Comparison of ENCODE assay signal across 19 mouse cellular contexts in the genomic region with DNA sequence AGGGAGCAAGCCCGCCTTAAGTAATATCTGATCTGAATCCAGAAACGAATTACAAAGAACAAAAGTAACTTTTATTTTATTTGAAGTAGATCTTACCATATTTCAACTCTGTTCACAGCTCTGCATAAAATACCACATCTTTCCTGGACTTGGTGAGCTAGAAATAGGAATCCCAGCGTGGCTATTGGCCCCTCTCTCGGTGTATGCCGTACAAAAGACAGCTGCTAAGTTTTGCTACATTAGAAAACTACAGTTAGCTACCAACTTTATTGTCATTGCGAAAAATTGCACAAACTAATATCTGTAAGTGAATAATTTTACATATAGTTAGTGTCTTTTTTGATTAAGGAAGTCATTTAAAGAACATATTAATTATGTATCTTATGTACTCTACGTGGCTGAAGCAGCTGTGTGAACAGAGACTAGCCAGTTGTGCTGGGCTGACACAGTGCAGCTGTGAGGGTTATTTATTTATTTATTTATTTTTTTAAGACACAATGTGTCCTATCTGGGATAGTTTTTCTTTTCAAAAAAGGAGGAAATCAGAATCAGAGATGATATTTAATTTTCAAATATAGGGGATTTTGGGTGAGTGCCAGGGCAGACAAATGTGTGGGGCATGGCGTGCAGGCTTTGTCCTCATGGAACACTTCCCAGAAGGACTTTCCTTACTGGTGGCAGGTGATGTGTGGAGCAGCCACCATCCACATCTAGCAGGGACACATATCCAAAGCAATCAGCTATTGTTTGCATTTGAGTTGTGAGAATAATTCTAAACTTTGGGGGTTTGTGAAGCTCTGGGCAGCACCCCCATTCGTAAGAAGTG.
DNase-seq lines count a peak whose midpoint lies in the region; ATAC-seq and TF ChIP-seq lines count a peak whose summit lies in the region.
"Had no signal": no experiment of that assay in that cellular context is flagged by ENCODE, and none has a peak within 500 bp of the region (broad histone marks: within the 10 kb centered on the region; RNA-seq: fewer than 3 reads in every experiment).

No protein-coding gene starts in this region.

- WGBS in heart, embryonic 12.5 days, result 79% methylated on average over 9 of the region's 9 CpGs
- 54% methylated on average over 9 of the region's 9 CpGs for WGBS in lung, embryonic 14.5 days
- WGBS in neural tube, embryonic 13.5 days, result 74% methylated on average over 9 of the region's 9 CpGs
- 86% methylated on average over 9 of the region's 9 CpGs for WGBS in hindbrain, embryonic 14.5 days

- no peaks in the 10 kb centered on the region for H3K9me3 ChIP-seq in heart, embryonic 12.5 days (replicated peaks)
- H3K9me3 ChIP-seq in lung, embryonic 14.5 days (ENCODE audit: low read depth, low read length), result no peaks in the 10 kb centered on the region
- no peaks in the 10 kb centered on the region for H3K9me3 ChIP-seq in neural tube, embryonic 13.5 days
- H3K9me3 ChIP-seq in hindbrain, embryonic 14.5 days (ENCODE audit: control insufficient read depth, low read length), result no peaks in the 10 kb centered on the region
- H3K9me3 ChIP-seq: embryonic facial prominence, embryonic 15.5 days; forebrain, embryonic 10.5 days; hindbrain, embryonic 10.5 days had no signal

- H3K4me3 ChIP-seq in heart, embryonic 12.5 days, result no peak overlapping the region
- H3K4me3 ChIP-seq in lung, embryonic 14.5 days (ENCODE audit: low read depth, low read length), result no peak overlapping the region
- H3K4me3 ChIP-seq in neural tube, embryonic 13.5 days, result no peak overlapping the region
- H3K4me3 ChIP-seq in hindbrain, embryonic 14.5 days (replicated peaks; ENCODE audit: low read length), result no peak overlapping the region
- H3K4me3 ChIP-seq: embryonic facial prominence, embryonic 15.5 days; erythroblast, embryonic 14.5 days; forebrain, embryonic 10.5 days; heart, adult 2 months; hindbrain, embryonic 10.5 days had no signal

- no peaks in the 10 kb centered on the region for H3K36me3 ChIP-seq in heart, embryonic 12.5 days
- no peaks in the 10 kb centered on the region for H3K36me3 ChIP-seq in lung, embryonic 14.5 days (ENCODE audit: insufficient read depth)
- H3K36me3 ChIP-seq in neural tube, embryonic 13.5 days, result no peaks in the 10 kb centered on the region
- no peaks in the 10 kb centered on the region for H3K36me3 ChIP-seq in hindbrain, embryonic 14.5 days (replicated peaks; ENCODE audit: control insufficient read depth, insufficient read depth)
- H3K36me3 ChIP-seq: embryonic facial prominence, embryonic 15.5 days; forebrain, embryonic 10.5 days; hindbrain, embryonic 10.5 days had no signal

- peaks cover 5% of the 10 kb centered on the region for H3K4me1 ChIP-seq in heart, embryonic 12.5 days (replicated peaks)
- H3K4me1 ChIP-seq in lung, embryonic 14.5 days (ENCODE audit: insufficient read depth), result no peaks in the 10 kb centered on the region
- H3K4me1 ChIP-seq in neural tube, embryonic 13.5 days (replicated peaks), result peaks cover 19% of the 10 kb centered on the region
- peaks cover 12% of the 10 kb centered on the region; the same call in 1 of the 2 replicates for H3K4me1 ChIP-seq in hindbrain, embryonic 14.5 days (replicated peaks; ENCODE audit: control insufficient read depth, insufficient read depth, low read length)

- no peak overlapping the region for H3K9ac ChIP-seq in heart, embryonic 12.5 days
- H3K9ac ChIP-seq in lung, embryonic 14.5 days, result no peak overlapping the region
- no peak overlapping the region for H3K9ac ChIP-seq in neural tube, embryonic 13.5 days
- H3K9ac ChIP-seq in hindbrain, embryonic 14.5 days, result no peak overlapping the region
- H3K9ac ChIP-seq: embryonic facial prominence, embryonic 15.5 days had no signal

- H3K27ac ChIP-seq in heart, embryonic 12.5 days (ENCODE audit: poor library complexity, severe bottlenecking), result no peak overlapping the region
- H3K27ac ChIP-seq in lung, embryonic 14.5 days (ENCODE audit: low read depth), result no peak overlapping the region
- H3K27ac ChIP-seq in neural tube, embryonic 13.5 days (replicated peaks), result 0 out of 2 replicates have a peak overlapping the region, but pooled peaks have one; percentile 72
- no peak overlapping the region for H3K27ac ChIP-seq in hindbrain, embryonic 14.5 days
- H3K27ac ChIP-seq: embryonic facial prominence, embryonic 15.5 days; forebrain, embryonic 10.5 days; heart, adult 2 months; hindbrain, embryonic 10.5 days had no signal

- H3K27me3 ChIP-seq in heart, embryonic 12.5 days (replicated peaks), result no peaks in the 10 kb centered on the region; the same call in 1 of the 2 replicates
- no peaks in the 10 kb centered on the region for H3K27me3 ChIP-seq in lung, embryonic 14.5 days (ENCODE audit: insufficient read depth, low read length)
- H3K27me3 ChIP-seq in neural tube, embryonic 13.5 days, result peaks cover 94% of the 10 kb centered on the region
- H3K27me3 ChIP-seq in hindbrain, embryonic 14.5 days (ENCODE audit: control insufficient read depth, insufficient read depth, low read length), result peaks cover 89% of the 10 kb centered on the region

- no peak for TF ChIP-seq CTCF in lung, embryonic 14.5 days (IDR thresholded peaks at IDR 0.05; ENCODE audit: low read depth)

- ATAC-seq in heart, embryonic 12.5 days (ENCODE audit: insufficient number of reproducible peaks, low FRiP score), result no peak
- ATAC-seq in lung, embryonic 14.5 days (ENCODE audit: insufficient read depth), result peak; percentile 90
- ATAC-seq in neural tube, embryonic 13.5 days (ENCODE audit: low read depth), result no peak
- no peak for ATAC-seq in hindbrain, embryonic 14.5 days (ENCODE audit: low FRiP score)
- ATAC-seq: forebrain, embryonic 16.5 days had no signal

- peak; percentile 43 for DNase-seq in heart, adult 11 months
- peak; percentile 66 for DNase-seq in lung, embryonic 14.5 days
- no peak for DNase-seq in lung, postnatal 36 days
- no peak for DNase-seq in neural tube, embryonic 10.5 days (ENCODE audit: extremely low spot score, low spot score)
- no peak for DNase-seq in hindbrain, embryonic 14.5 days (ENCODE audit: low spot score)
- DNase-seq: adrenal gland, postnatal 10 days; cerebellum, adult 11 months; cerebellum, adult 8-10 months; embryo, embryonic 11 days; gastrocnemius, postnatal 10 days; heart, adult 2 months had no signal

- no peak overlapping the region for H3K4me2 ChIP-seq in heart, embryonic 12.5 days
- no peak overlapping the region for H3K4me2 ChIP-seq in lung, embryonic 14.5 days
- no peak overlapping the region for H3K4me2 ChIP-seq in neural tube, embryonic 13.5 days
- H3K4me2 ChIP-seq in hindbrain, embryonic 14.5 days (replicated peaks), result no peak overlapping the region
- H3K4me2 ChIP-seq: embryonic facial prominence, embryonic 15.5 days; heart, embryonic 11.5 days had no signal

Comparison
In these comparisons a context has a peak if more than half of its experiments do, and no peak if none do; other contexts are left out.
1. DNase-seq: peak in heart, adult 11 months (single experiment) and lung, embryonic 14.5 days (single experiment); none in lung, postnatal 36 days (single experiment), neural tube, embryonic 10.5 days (single experiment) and hindbrain, embryonic 14.5 days (single experiment).